In the genomic region with DNA sequence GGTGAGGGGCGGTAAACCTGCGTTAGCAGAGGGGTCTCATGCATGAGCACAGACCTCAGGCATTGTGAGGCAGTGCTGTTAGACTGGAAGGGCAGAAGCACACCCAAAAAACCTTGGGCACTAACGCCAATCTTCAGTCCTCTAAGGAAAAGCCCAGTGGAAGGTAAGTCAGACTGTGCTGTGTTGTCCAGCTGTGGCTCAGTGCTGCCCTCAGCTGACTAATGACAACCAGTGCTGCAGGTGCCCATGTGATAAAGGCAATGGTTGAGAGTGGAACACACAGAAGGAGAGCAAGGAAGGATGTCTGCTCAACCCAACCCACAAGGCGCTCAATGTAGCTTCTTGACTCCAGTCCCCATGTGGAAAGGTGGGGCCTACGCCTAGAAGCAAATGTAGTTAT, we compare ENCODE assay signal across 8 mouse cellular contexts.
A peak's percentile ranks its signal among the peaks of the same experiment; 100 is the strongest.
DNase-seq lines count a peak whose midpoint lies in the region; ATAC-seq and TF ChIP-seq lines count a peak whose summit lies in the region.
"Had no signal": no experiment of that assay in that cellular context is flagged by ENCODE, and none has a peak within 500 bp of the region (broad histone marks: within the 10 kb centered on the region; RNA-seq: fewer than 3 reads in every experiment).

No protein-coding gene starts in this region.

- no peak overlapping the region for H3K4me3 ChIP-seq in kidney, adult 2 months (ENCODE audit: insufficient read depth, low read depth, low read length)
- H3K4me3 ChIP-seq in cortical plate, adult 2 months (ENCODE audit: insufficient read depth, low read length): no peak overlapping the region
- H3K4me3 ChIP-seq in stomach, postnatal 0 days (ENCODE audit: low read depth, low read length): no peak overlapping the region
- H3K4me3 ChIP-seq: embryonic facial prominence, embryonic 12.5 days had no signal

- WGBS in kidney, adult 2 months: 86% methylated on average over 5 of the region's 5 CpGs
- 87% methylated on average over 5 of the region's 5 CpGs for WGBS in stomach, postnatal 0 days

- no peaks in the 10 kb centered on the region for H3K4me1 ChIP-seq in kidney, adult 2 months (ENCODE audit: control insufficient read depth, insufficient read depth, low read length)
- H3K4me1 ChIP-seq in cortical plate, adult 2 months (ENCODE audit: control insufficient read depth, insufficient read depth, low read length): no peaks in the 10 kb centered on the region
- H3K4me1 ChIP-seq in stomach, postnatal 0 days (replicated peaks; ENCODE audit: control insufficient read depth, insufficient read depth): no peaks in the 10 kb centered on the region
- H3K4me1 ChIP-seq: embryonic facial prominence, embryonic 12.5 days had no signal

- ATAC-seq in stomach, postnatal 0 days (ENCODE audit: low FRiP score, low TSS enrichment): 0 out of 2 replicates have a peak, but pooled peaks have one; percentile 61

- TF ChIP-seq EP300 in stomach, postnatal 0 days (optimal IDR thresholded peaks at IDR 0.05): no peak

- TF ChIP-seq CTCF in kidney, adult 2 months (conservative IDR thresholded peaks at IDR 0.05; ENCODE audit: insufficient read depth, insufficient read length, low read depth, low read length): peak; percentile 91
- peak; percentile 71 for TF ChIP-seq CTCF in cortical plate, adult 2 months (IDR thresholded peaks at IDR 0.05; ENCODE audit: extremely low read depth, insufficient read depth, low read length)
- TF ChIP-seq CTCF in stomach, postnatal 0 days (IDR thresholded peaks at IDR 0.05; ENCODE audit: low read depth): peak; percentile 77

- no peak overlapping the region for H3K4me2 ChIP-seq in stomach, postnatal 0 days (replicated peaks; ENCODE audit: low read depth)
- H3K4me2 ChIP-seq: embryonic facial prominence, embryonic 12.5 days had no signal

- H3K9me3 ChIP-seq in stomach, postnatal 0 days (ENCODE audit: control insufficient read depth, low read length): no peaks in the 10 kb centered on the region
- H3K9me3 ChIP-seq: embryonic facial prominence, embryonic 12.5 days had no signal

- H3K36me3 ChIP-seq in kidney, adult 2 months (ENCODE audit: control insufficient read depth, insufficient read depth, low read length): no peaks in the 10 kb centered on the region
- H3K36me3 ChIP-seq in stomach, postnatal 0 days (ENCODE audit: control insufficient read depth, insufficient read depth, low read length): peaks cover 37% of the 10 kb centered on the region

- DNase-seq in kidney, adult 2 months: peak; percentile 47
- no peak for DNase-seq in kidney, adult 18-20 months
- peak; percentile 16 to 45 for DNase-seq in urinary bladder, postnatal 4 days (ENCODE audit: low spot score in 2 of 2)
- DNase-seq in urinary bladder, postnatal 10 days (ENCODE audit: low spot score): no peak
- DNase-seq in stomach, postnatal 0 days (ENCODE audit: low spot score): peak; percentile 52
- DNase-seq in gastrocnemius, adult 8-10 months (ENCODE audit: low spot score in 2 of 2): no peak

- no peak overlapping the region for H3K9ac ChIP-seq in stomach, postnatal 0 days (ENCODE audit: low read length)
- H3K9ac ChIP-seq: embryonic facial prominence, embryonic 12.5 days had no signal

- no peaks in the 10 kb centered on the region for H3K27me3 ChIP-seq in kidney, adult 2 months (replicated peaks; ENCODE audit: control insufficient read depth, insufficient read depth, low read length)
- H3K27me3 ChIP-seq in stomach, postnatal 0 days (ENCODE audit: control insufficient read depth, insufficient read depth, low read length): no peaks in the 10 kb centered on the region
- H3K27me3 ChIP-seq: embryonic facial prominence, embryonic 12.5 days had no signal

- H3K27ac ChIP-seq in kidney, adult 2 months (ENCODE audit: insufficient read depth, low read depth, low read length): no peak overlapping the region
- H3K27ac ChIP-seq in cortical plate, adult 2 months (ENCODE audit: insufficient read depth, low read length): no peak overlapping the region
- H3K27ac ChIP-seq in stomach, postnatal 0 days (replicated peaks): no peak overlapping the region
- H3K27ac ChIP-seq: embryonic facial prominence, embryonic 12.5 days had no signal

- TF ChIP-seq POLR2A in kidney, adult 2 months (IDR thresholded peaks at IDR 0.05; ENCODE audit: low read depth, low read length): no peak
- no peak for TF ChIP-seq POLR2A in cortical plate, adult 2 months (IDR thresholded peaks at IDR 0.05; ENCODE audit: extremely low read depth, insufficient read depth, low read length)

Comparison
In these comparisons a context has a peak if more than half of its experiments do, and no peak if none do; other contexts are left out.
1. DNase-seq: peak in kidney, adult 2 months (single experiment), urinary bladder, postnatal 4 days (2 of 2) and stomach, postnatal 0 days (single experiment); none in kidney, adult 18-20 months (single experiment), urinary bladder, postnatal 10 days (single experiment) and gastrocnemius, adult 8-10 months (0 of 2).
2. Peak in every context shown above with its lines, with median percentiles within 50 percentile points of each other: CTCF ChIP-seq.